Mouse (Mus musculus) lung, embryonic 15.5 days (tissue): ENCODE measurements around the gene Lpp. TPM values are rescaled to one million over a fixed set of nuclear protein-coding genes. Genes with fewer than 3 reads are reported as not detected.
A peak's percentile ranks its signal among the peaks of the same experiment; 100 is the strongest.
"Not testable (repeated sequence)": the region's sequence is repeated elsewhere in the genome, so short reads cannot be mapped to it uniquely, and the experiment has no call there.

Experiments
- ATAC-seq: fragments of 200-750 bp; cut with Nextera tagmentation; 2 replicates; pipeline ENCODE4 v1.8.0; 2017; ENCODE audit warnings: moderate number of reproducible peaks, borderline replicate concordance; ENCODE audit not compliant: low FRiP score, low TSS enrichment; ENCODE audit errors: extremely low read depth
- H3K27ac ChIP-seq: fragments of 300-500 bp; sonication (generic); 2 replicates; pipeline ENCODE4 v1.5.1; 2015; ENCODE audit warnings: moderate library complexity, mild to moderate bottlenecking, inconsistent platforms
- H3K27me3 ChIP-seq: fragments of 300-500 bp; sonication (generic); 2 replicates; pipeline ENCODE4 v1.6.1; 2015; ENCODE audit warnings: inconsistent platforms
- H3K36me3 ChIP-seq: fragments of 300-500 bp; sonication (generic); 2 replicates; pipeline ENCODE4 v1.6.1; 2015; ENCODE audit warnings: inconsistent platforms
- H3K4me1 ChIP-seq: fragments of 300-500 bp; sonication (generic); 2 replicates; pipeline ENCODE4 v1.6.1; 2015; ENCODE audit warnings: inconsistent platforms
- H3K4me2 ChIP-seq: fragments of 300-500 bp; sonication (generic); 2 replicates; pipeline ENCODE4 v1.6.1; 2015; ENCODE audit warnings: inconsistent platforms, mild to moderate bottlenecking, moderate library complexity
- H3K4me3 ChIP-seq: fragments of 300-500 bp; sonication (generic); 2 replicates; pipeline ENCODE4 v1.5.1; 2015; ENCODE audit warnings: mild to moderate bottlenecking, inconsistent platforms
- H3K9ac ChIP-seq: fragments of 300-500 bp; sonication (generic); 2 replicates; pipeline ENCODE4 v1.6.1; 2015; ENCODE audit warnings: inconsistent platforms
- H3K9me3 ChIP-seq: fragments of 300-500 bp; sonication (generic); 2 replicates; pipeline ENCODE4 v1.6.1; 2016; ENCODE audit warnings: inconsistent platforms
- WGBS: fragments of 180-500 bp; shearing (Covaris S2); methylation state at CpG from one replicate; pipeline ENCODE4 v1.1.7; 2015; 5-methylcytosine and 5-hydroxymethylcytosine counted together
- polyA plus RNA-seq: library from polyadenylated mRNA; unstranded; fragments of >200 nt; fragmentation: Nextera tagmentation; extraction: Ambion mirVana; gene quantifications from 2 replicates; pipeline ENCODE4 v1.2.1, GENCODE M21; 2015

Lpp gene
- polyA plus RNA-seq, 1 experiment from 2014 or later: 65.4 TPM

DNA sequence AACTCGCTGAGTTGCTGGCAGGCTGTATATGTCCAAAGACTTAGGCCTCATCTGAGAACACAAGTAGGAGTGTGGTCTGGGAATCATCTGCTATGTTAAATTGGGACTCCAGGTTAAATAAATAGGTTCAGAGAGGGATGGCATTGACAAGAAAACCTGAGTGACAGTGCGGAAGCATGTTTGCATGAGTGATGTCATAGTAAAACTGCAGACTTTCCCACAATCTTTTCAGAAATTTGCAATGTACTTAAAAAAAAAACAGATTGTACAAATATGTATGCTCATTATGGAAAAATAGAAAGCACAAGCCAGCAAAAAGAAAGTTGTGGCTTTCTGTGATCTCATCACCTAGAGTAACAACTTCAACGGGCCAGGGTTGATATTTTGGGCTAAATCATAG is 619.6 kb downstream of the Lpp start:
- Histone ChIP-seq H3K36me3 (no peaks in the 10 kb centered on the region), H3K4me3 (no peak overlapping the region), H3K27me3 (no peaks in the 10 kb centered on the region), H3K27ac (no peak overlapping the region), H3K4me1 (peaks cover 8% of the 10 kb centered on the region), H3K9me3 (no peaks in the 10 kb centered on the region), H3K9ac (no peak overlapping the region), H3K4me2 (no peak overlapping the region)
- WGBS: 88% methylated on average over 3 of the region's 3 CpGs
- no peak for ATAC-seq

DNA sequence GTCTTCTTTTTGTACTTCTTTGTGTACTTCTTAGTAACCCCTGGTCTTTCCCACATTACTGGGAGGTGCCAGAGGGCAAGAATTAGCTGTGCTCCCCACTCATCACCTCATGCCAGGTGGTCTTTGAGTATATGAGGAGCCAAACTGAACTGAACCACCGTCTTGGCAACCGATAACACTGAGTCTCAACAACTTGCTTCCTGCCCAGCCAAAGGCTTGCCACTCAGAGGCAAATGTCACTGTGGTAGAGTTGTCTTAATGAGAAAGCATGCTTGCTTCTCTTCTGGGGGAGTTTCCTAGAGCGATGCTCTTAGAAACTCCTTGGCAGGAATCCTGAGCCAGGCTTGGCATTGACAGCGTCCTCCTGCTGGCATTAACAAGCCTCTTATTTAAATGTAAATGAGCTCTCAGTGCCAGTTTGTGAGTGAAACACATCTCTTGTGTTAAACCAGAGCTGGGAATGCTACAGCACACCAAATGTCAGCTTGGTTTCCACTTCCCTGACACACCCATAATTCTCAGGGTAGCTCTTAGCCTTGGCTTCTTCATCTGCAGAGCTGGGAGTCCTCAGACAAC is 623.0 kb downstream of the Lpp start:
- Histone ChIP-seq H3K4me3 (no peak overlapping the region), H3K27ac (no peak overlapping the region), H3K9me3 (no peaks in the 10 kb centered on the region), H3K36me3 (no peaks in the 10 kb centered on the region), H3K9ac (no peak overlapping the region), H3K27me3 (no peaks in the 10 kb centered on the region), H3K4me1 (peaks cover 6% of the 10 kb centered on the region), H3K4me2 (no peak overlapping the region)
- ATAC-seq: no peak
- 61% methylated on average over 4 of the region's 4 CpGs for WGBS

DNA sequence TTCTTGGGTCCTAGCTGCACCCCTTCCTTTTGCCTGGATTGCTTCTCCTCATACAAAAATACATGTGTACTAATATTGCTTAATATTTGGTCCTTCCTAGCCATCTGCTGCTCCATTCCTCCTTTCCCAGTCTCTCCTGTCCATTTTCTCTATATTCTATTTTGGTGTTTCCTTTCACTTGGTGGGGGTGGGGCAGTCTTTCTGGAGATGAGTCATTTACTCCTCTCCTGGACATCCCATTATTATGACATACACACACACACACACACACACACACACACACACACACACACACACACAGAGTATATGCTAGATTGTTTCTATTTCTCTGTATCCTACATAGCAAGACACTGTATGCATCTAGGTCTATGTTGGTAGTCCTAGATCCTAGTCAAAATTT is 623.7 kb downstream of the Lpp start:
- Histone ChIP-seq H3K4me2 (no peak overlapping the region), H3K9ac (no peak overlapping the region), H3K9me3 (no peaks in the 10 kb centered on the region), H3K36me3 (no peaks in the 10 kb centered on the region), H3K4me3 (no peak overlapping the region), H3K27me3 (no peaks in the 10 kb centered on the region), H3K4me1 (no peaks in the 10 kb centered on the region), H3K27ac (no peak overlapping the region)
- no peak for ATAC-seq

- 47% methylated on average over 2 of the region's 2 CpGs for WGBS
- not testable (repeated sequence) for H3K9ac ChIP-seq, H3K27ac ChIP-seq, H3K4me1 ChIP-seq, H3K4me3 ChIP-seq, H3K27me3 ChIP-seq, H3K36me3 ChIP-seq, H3K9me3 ChIP-seq, H3K4me2 ChIP-seq, ATAC-seq
These were observed 628.5 kb downstream of the Lpp start for GRCm38 (mm10) chr16:25021743-25022359.

GRCm38 (mm10) chr16:25024591-25024990 is 631.3 kb downstream of the Lpp start:
- no peaks in the 10 kb centered on the region for H3K27me3 ChIP-seq
- H3K9me3 ChIP-seq: no peaks in the 10 kb centered on the region
- peaks cover 6% of the 10 kb centered on the region for H3K4me1 ChIP-seq
- ATAC-seq: no peak
- 80% methylated on average over 3 of the region's 3 CpGs for WGBS
- H3K4me3 ChIP-seq: no peak overlapping the region
- no peak overlapping the region for H3K4me2 ChIP-seq
- no peak overlapping the region for H3K27ac ChIP-seq
- no peak overlapping the region for H3K9ac ChIP-seq
- H3K36me3 ChIP-seq: no peaks in the 10 kb centered on the region

DNA sequence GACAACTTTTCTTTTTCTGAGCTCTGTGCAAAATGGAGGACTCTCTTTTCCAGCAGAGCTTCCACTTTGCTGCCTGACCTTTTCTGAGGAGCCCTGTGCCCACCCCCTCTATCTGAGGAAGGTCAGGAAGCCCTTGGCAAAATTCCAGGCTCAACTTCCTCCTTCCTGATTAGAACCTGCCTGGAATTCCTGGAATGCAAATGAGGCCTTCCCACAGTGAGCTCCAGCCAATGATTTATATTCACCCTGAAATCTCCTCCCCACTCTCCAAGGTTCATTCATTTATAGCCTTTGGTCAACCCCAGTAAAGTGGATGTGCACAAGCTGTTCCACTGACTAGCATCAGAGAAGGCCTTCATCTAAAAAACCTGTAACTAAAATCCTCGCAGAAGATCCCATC is 632.9 kb downstream of the Lpp start:
- H3K9ac ChIP-seq: no peak overlapping the region
- no peak overlapping the region for H3K4me2 ChIP-seq
- H3K36me3 ChIP-seq: no peaks in the 10 kb centered on the region
- no peaks in the 10 kb centered on the region for H3K9me3 ChIP-seq
- H3K27me3 ChIP-seq: no peaks in the 10 kb centered on the region
- H3K4me1 ChIP-seq: peaks cover 6% of the 10 kb centered on the region
- no peak overlapping the region for H3K4me3 ChIP-seq
- H3K27ac ChIP-seq: no peak overlapping the region
- 0 out of 2 replicates have a peak, but pooled peaks have one; percentile 27 for ATAC-seq
- WGBS: 65% methylated on average over 1 of the region's 1 CpGs

GRCm38 (mm10) chr16:25029548-25029947 is 636.2 kb downstream of the Lpp start:
- H3K9ac ChIP-seq: no peak overlapping the region
- H3K9me3 ChIP-seq: no peaks in the 10 kb centered on the region
- H3K4me3 ChIP-seq: no peak overlapping the region
- H3K4me2 ChIP-seq: no peak overlapping the region
- WGBS: 89% methylated on average over 8 of the region's 8 CpGs
- peaks cover 6% of the 10 kb centered on the region for H3K4me1 ChIP-seq
- H3K27ac ChIP-seq: no peak overlapping the region
- H3K36me3 ChIP-seq: no peaks in the 10 kb centered on the region
- no peak for ATAC-seq
- H3K27me3 ChIP-seq: no peaks in the 10 kb centered on the region

- H3K27me3 ChIP-seq: no peaks in the 10 kb centered on the region
- H3K9me3 ChIP-seq: no peaks in the 10 kb centered on the region
- no peak overlapping the region for H3K4me3 ChIP-seq
- H3K4me1 ChIP-seq: peaks cover 12% of the 10 kb centered on the region
- H3K36me3 ChIP-seq: no peaks in the 10 kb centered on the region
- no peak overlapping the region for H3K4me2 ChIP-seq
- ATAC-seq: no peak
- 62% methylated on average over 6 of the region's 6 CpGs for WGBS
- H3K9ac ChIP-seq: no peak overlapping the region
- no peak overlapping the region for H3K27ac ChIP-seq
These were observed 644.1 kb downstream of the Lpp start for GRCm38 (mm10) chr16:25037361-25037760.

- no peak overlapping the region for H3K4me2 ChIP-seq
- H3K4me1 ChIP-seq: peaks cover 22% of the 10 kb centered on the region
- H3K4me3 ChIP-seq: no peak overlapping the region
- no peak for ATAC-seq
- no peak overlapping the region for H3K9ac ChIP-seq
- H3K27me3 ChIP-seq: no peaks in the 10 kb centered on the region
- no peaks in the 10 kb centered on the region for H3K9me3 ChIP-seq
- no peaks in the 10 kb centered on the region for H3K36me3 ChIP-seq
- 79% methylated on average over 6 of the region's 6 CpGs for WGBS
- H3K27ac ChIP-seq: no peak overlapping the region
These were observed 645.2 kb downstream of the Lpp start for GRCm38 (mm10) chr16:25038529-25038928.

GRCm38 (mm10) chr16:25039904-25040303 is 646.6 kb downstream of the Lpp start:
- H3K4me1 ChIP-seq: peaks cover 22% of the 10 kb centered on the region
- H3K27me3 ChIP-seq: no peaks in the 10 kb centered on the region
- no peak overlapping the region for H3K27ac ChIP-seq
- H3K9ac ChIP-seq: no peak overlapping the region
- no peak overlapping the region for H3K4me2 ChIP-seq
- no peaks in the 10 kb centered on the region for H3K9me3 ChIP-seq
- WGBS: 27% methylated on average over 10 of the region's 10 CpGs
- H3K36me3 ChIP-seq: no peaks in the 10 kb centered on the region
- H3K4me3 ChIP-seq: no peak overlapping the region
- ATAC-seq: peak; percentile 68

GRCm38 (mm10) chr16:25041165-25041564 is 647.9 kb downstream of the Lpp start:
- Histone ChIP-seq H3K9ac (no peak overlapping the region), H3K27me3 (no peaks in the 10 kb centered on the region), H3K4me1 (peaks cover 22% of the 10 kb centered on the region), H3K4me2 (no peak overlapping the region), H3K27ac (no peak overlapping the region), H3K4me3 (no peak overlapping the region), H3K9me3 (no peaks in the 10 kb centered on the region), H3K36me3 (no peaks in the 10 kb centered on the region)
- ATAC-seq: no peak
- WGBS: 89% methylated on average over 8 of the region's 8 CpGs

DNA sequence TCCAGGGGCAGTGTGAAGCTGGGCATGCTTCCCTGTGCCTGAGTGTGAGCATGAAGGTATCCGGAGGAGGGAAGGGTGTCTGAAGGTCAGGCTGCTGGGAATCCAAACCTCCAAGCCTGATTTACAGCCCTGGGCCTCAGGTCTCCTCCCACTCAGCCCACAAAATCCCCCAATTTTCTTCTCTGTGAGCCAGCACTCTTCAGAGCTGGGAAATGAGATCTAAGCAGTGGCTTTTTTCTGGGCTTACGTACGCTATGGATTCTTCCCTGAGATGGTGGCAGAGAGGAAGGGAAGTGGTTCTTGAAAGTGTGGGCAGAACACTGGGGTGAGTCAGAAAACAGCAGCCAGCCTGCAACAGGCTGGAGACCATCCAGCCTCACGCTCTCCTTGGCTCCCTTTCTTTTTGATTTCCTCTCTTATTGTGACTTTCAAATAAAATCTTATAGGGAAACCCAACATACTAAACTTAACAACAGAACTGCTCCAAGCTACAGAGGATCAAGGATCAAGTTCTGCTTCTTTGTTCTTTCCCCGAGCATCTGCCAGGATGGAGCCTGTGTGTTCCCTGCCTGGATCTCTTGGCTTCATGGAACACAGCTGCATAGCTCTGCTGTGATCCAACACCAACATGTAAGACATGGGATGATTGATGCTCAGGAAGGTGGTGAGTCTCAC is 648.7 kb downstream of the Lpp start:
- Histone ChIP-seq H3K9ac (no peak overlapping the region), H3K36me3 (no peaks in the 10 kb centered on the region), H3K9me3 (no peaks in the 10 kb centered on the region), H3K4me1 (peaks cover 22% of the 10 kb centered on the region), H3K27ac (peak overlapping the region; percentile 41), H3K4me3 (no peak overlapping the region), H3K4me2 (no peak overlapping the region), H3K27me3 (no peaks in the 10 kb centered on the region)
- WGBS: 39% methylated on average over 5 of the region's 5 CpGs
- ATAC-seq: no peak; the same call in 1 of the 2 replicates
